Mouse (Mus musculus): Measurements from ENCODE around the gene Mettl7b.
A peak's percentile ranks its signal among the peaks of the same experiment; 100 is the strongest.

Mettl7b gene

GRCm38 (mm10) chr10:128919203-128919631 lies 41.6 kb downstream of the Mettl7b start:
- DNase-seq (ENCODE audit: low read depth) = no peak

- no peak for DNase-seq (ENCODE audit: low read depth)
These were observed 42.5 kb downstream of the Mettl7b start for GRCm38 (mm10) chr10:128918246-128918645.

GRCm38 (mm10) chr10:128917400-128917799 lies 43.4 kb downstream of the Mettl7b start:
- DNase-seq (ENCODE audit: low read depth) = no peak

GRCm38 (mm10) chr10:128916665-128917064 lies 44.1 kb downstream of the Mettl7b start:
- no peak for DNase-seq (ENCODE audit: low read depth)

GRCm38 (mm10) chr10:128915550-128915949 lies 45.2 kb downstream of the Mettl7b start:
- DNase-seq (ENCODE audit: low read depth) = no peak

- DNase-seq (ENCODE audit: low read depth) = no peak
These were observed 47.1 kb downstream of the Mettl7b start for GRCm38 (mm10) chr10:128913696-128914095.

- DNase-seq (ENCODE audit: low read depth) = peak; percentile 76
These were observed 47.6 kb downstream of the Mettl7b start for GRCm38 (mm10) chr10:128913219-128913618.

GRCm38 (mm10) chr10:128912791-128913190 lies 48.0 kb downstream of the Mettl7b start:
- no peak for DNase-seq (ENCODE audit: low read depth)

- DNase-seq (ENCODE audit: low read depth) = no peak
These were observed 48.5 kb downstream of the Mettl7b start for GRCm38 (mm10) chr10:128912268-128912667.

GRCm38 (mm10) chr10:128911430-128911829 lies 49.4 kb downstream of the Mettl7b start:
- DNase-seq (ENCODE audit: low read depth) = no peak

GRCm38 (mm10) chr10:128910066-128910841 lies 50.5 kb downstream of the Mettl7b start:
- DNase-seq (ENCODE audit: low read depth) = no peak

- DNase-seq (ENCODE audit: low read depth) = no peak
These were observed 51.2 kb downstream of the Mettl7b start for GRCm38 (mm10) chr10:128909567-128910028.

- no peak for DNase-seq (ENCODE audit: low read depth)
These were observed 51.9 kb downstream of the Mettl7b start for GRCm38 (mm10) chr10:128908778-128909448.

Measured in c-Kit-positive CD71-positive TER-119-negative erythroid progenitor cells, embryonic 14.5 days (primary cell).